Mouse (Mus musculus): ENCODE measurements around the gene Prpf6. TPM values are rescaled to one million over a fixed set of nuclear protein-coding genes. Genes with fewer than 3 reads are reported as not detected.

The Prpf6 gene
- polyA plus RNA-seq, 1 experiment from 2014 or later: 64.5 TPM

DNA sequence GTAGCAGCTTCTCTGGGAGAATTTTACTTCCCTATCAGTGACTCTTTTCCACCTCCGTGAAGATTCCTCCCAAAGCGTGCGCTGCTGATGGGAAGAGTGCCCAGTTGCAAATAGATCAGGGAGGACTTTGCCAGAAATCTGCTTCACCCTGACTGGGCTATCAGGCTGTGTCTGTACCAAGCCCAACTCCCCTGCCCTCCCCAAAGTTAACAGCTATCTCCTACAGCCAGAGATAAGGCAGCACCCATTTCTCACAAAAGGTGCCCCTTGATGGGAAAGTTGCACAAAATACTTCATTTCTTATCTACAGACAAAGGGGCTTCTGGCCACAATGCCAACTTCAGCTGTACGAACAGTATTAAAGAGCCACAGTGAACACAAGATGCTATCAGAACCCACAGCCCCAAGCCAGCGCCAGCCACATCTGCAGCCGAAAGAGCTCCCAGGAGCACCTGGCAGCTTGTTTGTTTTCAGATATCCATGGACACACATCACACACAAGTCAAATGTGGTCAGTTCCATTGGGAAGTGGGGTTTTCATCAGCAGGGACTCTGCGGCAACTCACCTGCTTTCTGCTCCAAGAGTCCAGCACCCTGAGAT lies 13.6 kb upstream of the Prpf6 start:
- Histone ChIP-seq H3K4me2 (replicated peaks; ENCODE audit: low read depth, low read length) (no peak overlapping the region), H3K4me1 (ENCODE audit: control insufficient read depth, insufficient read depth, low read length) (peaks cover 28% of the 10 kb centered on the region), H3K9ac (ENCODE audit: low read depth, low read length) (no peak overlapping the region), H3K27ac (ENCODE audit: low read depth, low read length) (no peak overlapping the region), H3K9me3 (ENCODE audit: control insufficient read depth, low read length) (no peaks in the 10 kb centered on the region), H3K4me3 (ENCODE audit: low read length) (no peak overlapping the region), H3K27me3 (ENCODE audit: control insufficient read depth, insufficient read depth, low read length) (no peaks in the 10 kb centered on the region), H3K36me3 (ENCODE audit: control insufficient read depth, insufficient read depth, low read length) (peaks cover 9% of the 10 kb centered on the region; the same call in 1 of the 2 replicates)
- ATAC-seq (ENCODE audit: low FRiP score, low TSS enrichment): no peak
- 83% methylated on average over 7 of the region's 7 CpGs for WGBS

DNA sequence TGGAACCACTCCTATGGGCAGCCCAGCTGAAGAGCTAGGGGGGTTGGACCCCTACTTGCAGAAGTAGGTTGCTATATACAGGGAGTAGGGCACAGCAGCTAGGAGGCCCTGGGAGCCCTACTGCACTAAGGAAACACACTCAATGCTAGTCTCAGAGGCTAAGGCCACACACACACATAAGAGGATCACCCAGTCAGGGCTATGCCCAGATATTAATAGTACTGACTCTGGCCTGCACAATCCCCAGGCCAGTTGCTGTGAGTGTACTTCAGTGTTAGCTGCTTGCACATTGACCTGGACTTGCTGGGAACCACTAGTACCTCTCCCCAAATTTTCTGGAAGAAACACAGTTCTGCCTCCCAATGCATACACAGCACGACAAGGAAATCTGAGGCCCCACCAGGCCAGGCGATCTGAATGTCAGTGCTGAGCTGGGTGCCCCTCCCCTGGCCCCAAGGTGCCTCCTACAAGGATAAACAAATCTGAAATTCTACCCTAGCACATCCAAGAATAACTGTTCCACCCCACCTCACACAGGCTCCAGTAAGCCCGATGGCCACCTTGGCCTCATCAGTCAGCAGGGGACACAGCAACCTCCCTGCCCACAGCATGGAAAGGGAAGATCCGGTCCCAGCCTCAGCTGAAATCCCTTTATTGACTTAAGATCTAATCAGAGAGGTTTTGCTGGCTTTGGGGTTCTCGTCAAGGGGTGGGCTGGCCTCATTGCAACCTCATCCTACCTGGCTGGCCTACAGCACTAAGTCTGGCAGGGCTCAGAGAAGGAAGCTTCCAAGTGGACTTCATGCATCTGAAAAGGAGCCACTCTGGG lies 12.7 kb upstream of the Prpf6 start:
- Histone ChIP-seq H3K4me1 (ENCODE audit: control insufficient read depth, insufficient read depth, low read length) (peaks cover 28% of the 10 kb centered on the region), H3K36me3 (ENCODE audit: control insufficient read depth, insufficient read depth, low read length) (peaks cover 9% of the 10 kb centered on the region; the same call in 1 of the 2 replicates), H3K9ac (ENCODE audit: low read depth, low read length) (no peak overlapping the region), H3K27me3 (ENCODE audit: control insufficient read depth, insufficient read depth, low read length) (no peaks in the 10 kb centered on the region), H3K4me3 (ENCODE audit: low read length) (no peak overlapping the region), H3K9me3 (ENCODE audit: control insufficient read depth, low read length) (no peaks in the 10 kb centered on the region), H3K4me2 (replicated peaks; ENCODE audit: low read depth, low read length) (peak overlapping the region; percentile 1; the same call in 1 of the 2 replicates), H3K27ac (ENCODE audit: low read depth, low read length) (peak overlapping the region; percentile 88; the same call in 1 of the 2 replicates)
- peak; percentile 39; the same call in 1 of the 2 replicates for ATAC-seq (ENCODE audit: low FRiP score, low TSS enrichment)
- WGBS: 29% methylated on average over 5 of the region's 5 CpGs

- Histone ChIP-seq H3K27ac (ENCODE audit: low read depth, low read length) (peak overlapping the region; percentile 88; the same call in 1 of the 2 replicates), H3K4me3 (ENCODE audit: low read length) (no peak overlapping the region), H3K4me1 (ENCODE audit: control insufficient read depth, insufficient read depth, low read length) (peaks cover 28% of the 10 kb centered on the region), H3K36me3 (ENCODE audit: control insufficient read depth, insufficient read depth, low read length) (peaks cover 11% of the 10 kb centered on the region), H3K9me3 (ENCODE audit: control insufficient read depth, low read length) (no peaks in the 10 kb centered on the region), H3K9ac (ENCODE audit: low read depth, low read length) (no peak overlapping the region), H3K4me2 (replicated peaks; ENCODE audit: low read depth, low read length) (peak overlapping the region; percentile 8; the same call in 1 of the 2 replicates), H3K27me3 (ENCODE audit: control insufficient read depth, insufficient read depth, low read length) (no peaks in the 10 kb centered on the region)
- WGBS: 78% methylated on average over 1 of the region's 1 CpGs
- ATAC-seq (ENCODE audit: low FRiP score, low TSS enrichment): no peak
Measured at GRCm38 (mm10) chr2:181579681-181580080, 12.0 kb upstream of the Prpf6 start.

GRCm38 (mm10) chr2:181580131-181580772 lies 11.4 kb upstream of the Prpf6 start:
- peak overlapping the region; percentile 82 for H3K4me2 ChIP-seq (replicated peaks; ENCODE audit: low read depth, low read length)
- H3K27me3 ChIP-seq (ENCODE audit: control insufficient read depth, insufficient read depth, low read length): no peaks in the 10 kb centered on the region
- peak overlapping the region; percentile 80; the same call in 1 of the 2 replicates for H3K9ac ChIP-seq (ENCODE audit: low read depth, low read length)
- H3K27ac ChIP-seq (ENCODE audit: low read depth, low read length): peak overlapping the region; percentile 88
- peaks cover 15% of the 10 kb centered on the region for H3K36me3 ChIP-seq (ENCODE audit: control insufficient read depth, insufficient read depth, low read length)
- no peaks in the 10 kb centered on the region for H3K9me3 ChIP-seq (ENCODE audit: control insufficient read depth, low read length)
- H3K4me1 ChIP-seq (ENCODE audit: control insufficient read depth, insufficient read depth, low read length): peaks cover 28% of the 10 kb centered on the region
- no peak for ATAC-seq (ENCODE audit: low FRiP score, low TSS enrichment)
- peak overlapping the region; percentile 57 for H3K4me3 ChIP-seq (ENCODE audit: low read length)
- WGBS: 72% methylated on average over 5 of the region's 5 CpGs

DNA sequence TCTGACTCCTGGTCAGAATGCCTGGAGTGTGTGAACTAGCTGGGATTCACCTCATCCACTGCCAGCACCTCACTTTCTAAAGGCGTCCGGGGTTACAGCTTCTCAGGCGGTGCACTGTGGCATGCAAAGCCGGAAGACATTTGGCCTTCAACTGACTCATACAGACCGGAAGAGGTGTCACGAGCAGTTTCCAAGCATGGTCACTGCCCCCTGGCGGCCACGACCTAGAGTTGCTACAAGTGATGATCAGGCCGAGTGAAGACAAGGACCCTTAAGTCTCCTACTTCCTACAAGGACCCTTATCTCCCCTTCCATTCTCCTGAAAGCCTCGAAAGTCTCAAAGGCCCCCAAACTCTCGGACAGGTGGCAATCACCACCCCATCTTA lies 10.7 kb upstream of the Prpf6 start:
- Histone ChIP-seq H3K4me2 (replicated peaks; ENCODE audit: low read depth, low read length) (peak overlapping the region; percentile 82), H3K9me3 (ENCODE audit: control insufficient read depth, low read length) (no peaks in the 10 kb centered on the region), H3K36me3 (ENCODE audit: control insufficient read depth, insufficient read depth, low read length) (peaks cover 22% of the 10 kb centered on the region), H3K27ac (ENCODE audit: low read depth, low read length) (peak overlapping the region; percentile 88), H3K4me3 (ENCODE audit: low read length) (peak overlapping the region; percentile 57), H3K4me1 (ENCODE audit: control insufficient read depth, insufficient read depth, low read length) (peaks cover 28% of the 10 kb centered on the region), H3K9ac (ENCODE audit: low read depth, low read length) (peak overlapping the region; percentile 80), H3K27me3 (ENCODE audit: control insufficient read depth, insufficient read depth, low read length) (no peaks in the 10 kb centered on the region)
- under 1% methylated on average over 11 of the region's 11 CpGs for WGBS
- ATAC-seq (ENCODE audit: low FRiP score, low TSS enrichment): peak; percentile 75

GRCm38 (mm10) chr2:181581402-181582120 lies 10.1 kb upstream of the Prpf6 start:
- H3K27me3 ChIP-seq (ENCODE audit: control insufficient read depth, insufficient read depth, low read length): no peaks in the 10 kb centered on the region
- peaks cover 28% of the 10 kb centered on the region for H3K36me3 ChIP-seq (ENCODE audit: control insufficient read depth, insufficient read depth, low read length)
- H3K4me3 ChIP-seq (ENCODE audit: low read length): peak overlapping the region; percentile 57
- WGBS: under 1% methylated on average over 49 of the region's 49 CpGs
- peak overlapping the region; percentile 88 for H3K27ac ChIP-seq (ENCODE audit: low read depth, low read length)
- peak; percentile 71 for ATAC-seq (ENCODE audit: low FRiP score, low TSS enrichment)
- no peaks in the 10 kb centered on the region for H3K9me3 ChIP-seq (ENCODE audit: control insufficient read depth, low read length)
- peak overlapping the region; percentile 80 for H3K9ac ChIP-seq (ENCODE audit: low read depth, low read length)
- peaks cover 28% of the 10 kb centered on the region for H3K4me1 ChIP-seq (ENCODE audit: control insufficient read depth, insufficient read depth, low read length)
- peak overlapping the region; percentile 82 for H3K4me2 ChIP-seq (replicated peaks; ENCODE audit: low read depth, low read length)

DNA sequence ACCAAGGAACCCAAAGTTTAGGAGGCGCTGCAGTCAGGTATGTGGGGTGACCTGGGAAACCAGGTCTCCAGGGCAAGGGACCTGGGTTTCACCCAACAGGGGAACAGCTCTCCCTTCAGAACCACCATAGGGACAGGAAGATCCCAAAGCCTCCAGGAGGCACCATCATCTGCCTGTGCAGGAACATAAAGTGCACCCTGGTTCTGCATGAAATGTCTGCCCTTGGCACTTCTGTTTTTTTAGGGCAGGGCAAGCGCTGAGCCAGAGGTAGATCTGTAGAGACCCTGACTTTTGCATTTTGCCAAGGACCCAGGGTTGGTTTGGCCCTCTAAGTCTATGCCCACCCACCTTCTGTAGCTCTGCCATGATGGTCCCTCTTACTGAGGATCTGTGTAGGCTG lies 9.3 kb upstream of the Prpf6 start:
- 88% methylated on average over 2 of the region's 2 CpGs for WGBS

GRCm38 (mm10) chr2:181582939-181583338 lies 8.7 kb upstream of the Prpf6 start:
- no peak overlapping the region for H3K9ac ChIP-seq (ENCODE audit: low read depth, low read length)
- no peak overlapping the region for H3K4me2 ChIP-seq (replicated peaks; ENCODE audit: low read depth, low read length)
- no peak overlapping the region for H3K27ac ChIP-seq (ENCODE audit: low read depth, low read length)
- H3K4me3 ChIP-seq (ENCODE audit: low read length): no peak overlapping the region
- H3K36me3 ChIP-seq (ENCODE audit: control insufficient read depth, insufficient read depth, low read length): peaks cover 41% of the 10 kb centered on the region
- no peaks in the 10 kb centered on the region for H3K9me3 ChIP-seq (ENCODE audit: control insufficient read depth, low read length)
- H3K27me3 ChIP-seq (ENCODE audit: control insufficient read depth, insufficient read depth, low read length): no peaks in the 10 kb centered on the region
- ATAC-seq (ENCODE audit: low FRiP score, low TSS enrichment): no peak
- peaks cover 28% of the 10 kb centered on the region for H3K4me1 ChIP-seq (ENCODE audit: control insufficient read depth, insufficient read depth, low read length)
- WGBS: 93% methylated on average over 1 of the region's 1 CpGs

More for the DNA sequence above, 9.3 kb upstream of the Prpf6 start:
- Histone ChIP-seq H3K27ac (ENCODE audit: low read depth, low read length) (no peak overlapping the region), H3K27me3 (ENCODE audit: control insufficient read depth, insufficient read depth, low read length) (no peaks in the 10 kb centered on the region), H3K9ac (ENCODE audit: low read depth, low read length) (no peak overlapping the region), H3K4me2 (replicated peaks; ENCODE audit: low read depth, low read length) (peak overlapping the region; percentile 82; the same call in 1 of the 2 replicates), H3K4me3 (ENCODE audit: low read length) (peak overlapping the region; percentile 57; the same call in 1 of the 2 replicates), H3K36me3 (ENCODE audit: control insufficient read depth, insufficient read depth, low read length) (peaks cover 36% of the 10 kb centered on the region), H3K9me3 (ENCODE audit: control insufficient read depth, low read length) (no peaks in the 10 kb centered on the region), H3K4me1 (ENCODE audit: control insufficient read depth, insufficient read depth, low read length) (peaks cover 28% of the 10 kb centered on the region)
- ATAC-seq (ENCODE audit: low FRiP score, low TSS enrichment): no peak

Data from kidney, embryonic 14.5 days (tissue).